Mouse (Mus musculus): ENCODE measurements around the gene Dpp9.

The Dpp9 gene

DNA sequence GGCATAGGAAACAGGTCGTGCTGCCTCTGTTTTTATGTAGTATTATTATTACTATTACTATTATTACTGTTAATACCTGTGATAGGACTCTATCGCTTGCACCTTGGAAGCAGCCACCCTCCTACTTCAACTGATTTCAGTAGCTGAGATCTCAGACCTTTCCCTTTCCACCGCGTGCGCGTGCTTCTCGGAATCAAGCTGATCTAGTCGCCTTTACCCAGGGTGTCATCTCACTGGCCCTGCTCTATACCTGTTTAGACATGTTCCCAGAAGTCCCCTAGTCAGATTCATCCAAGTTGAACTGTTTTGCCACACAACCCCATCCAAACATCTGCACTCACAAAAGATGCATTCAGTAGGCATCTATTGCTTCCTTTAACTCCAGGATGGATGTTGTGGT is 14.7 kb upstream of the Dpp9 start:
- DNase-seq (ENCODE audit: low read depth, low spot score): no peak

DNA sequence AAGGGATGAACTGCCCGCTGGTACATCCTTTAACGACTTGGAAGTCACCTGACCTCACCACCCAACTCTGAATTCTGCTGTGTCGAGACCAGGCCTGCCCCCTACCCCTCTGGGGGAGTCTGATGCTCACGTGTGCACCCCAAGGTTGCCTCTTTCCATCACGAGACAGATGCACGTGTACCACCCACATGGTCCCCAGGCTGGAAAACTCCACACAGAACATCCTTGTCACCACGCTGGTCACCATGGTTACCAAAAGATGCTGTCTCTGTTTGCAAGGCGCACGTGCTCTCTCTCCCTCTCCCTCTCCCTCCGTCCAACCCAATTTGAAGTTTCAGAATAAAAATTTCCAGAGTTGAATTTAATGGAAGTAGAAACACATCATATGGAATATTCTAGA is 11.2 kb upstream of the Dpp9 start:
- peak; percentile 82 for DNase-seq (ENCODE audit: low read depth, low spot score)

DNA sequence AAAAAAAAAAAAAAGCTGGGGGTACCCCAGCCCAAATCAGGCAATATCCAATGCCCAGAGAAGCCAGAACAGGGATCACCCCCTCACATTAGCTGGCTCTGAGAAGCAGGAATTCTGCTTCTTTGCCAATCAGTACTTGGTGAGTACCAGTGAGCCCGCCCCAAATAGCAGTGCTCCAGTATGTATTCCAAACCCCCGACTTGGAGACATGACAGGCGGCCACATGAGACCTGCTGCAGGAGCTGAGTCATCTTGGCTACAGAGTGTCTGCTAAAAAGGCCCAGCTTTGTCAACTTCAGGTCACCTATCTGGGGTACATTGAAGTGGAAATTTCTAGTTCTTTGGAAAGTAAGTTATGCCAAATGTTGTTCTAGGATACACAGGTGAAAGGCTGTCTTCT is 7.9 kb upstream of the Dpp9 start:
- DNase-seq (ENCODE audit: low read depth, low spot score): no peak

DNA sequence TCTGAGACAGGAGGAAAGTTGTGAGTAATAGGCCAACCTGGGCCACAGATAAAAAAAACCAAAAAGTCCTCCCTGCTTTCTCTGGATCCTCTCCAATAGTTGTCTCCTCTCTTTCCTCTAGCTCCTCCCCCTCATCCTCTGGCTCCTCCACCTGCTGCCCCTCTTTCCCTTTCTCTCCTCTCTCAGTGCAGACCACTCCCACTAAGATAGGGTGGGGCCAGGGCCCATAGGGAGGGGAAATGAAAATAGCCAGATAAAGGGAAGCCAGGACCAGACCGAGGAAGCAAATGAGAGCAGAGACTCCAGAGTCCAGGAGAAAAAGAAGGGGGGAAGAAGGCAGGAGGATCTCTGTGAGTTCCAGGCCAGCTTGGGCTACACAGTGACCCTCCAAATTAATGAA is 6.2 kb upstream of the Dpp9 start:
- no peak for DNase-seq (ENCODE audit: low read depth, low spot score)

DNA sequence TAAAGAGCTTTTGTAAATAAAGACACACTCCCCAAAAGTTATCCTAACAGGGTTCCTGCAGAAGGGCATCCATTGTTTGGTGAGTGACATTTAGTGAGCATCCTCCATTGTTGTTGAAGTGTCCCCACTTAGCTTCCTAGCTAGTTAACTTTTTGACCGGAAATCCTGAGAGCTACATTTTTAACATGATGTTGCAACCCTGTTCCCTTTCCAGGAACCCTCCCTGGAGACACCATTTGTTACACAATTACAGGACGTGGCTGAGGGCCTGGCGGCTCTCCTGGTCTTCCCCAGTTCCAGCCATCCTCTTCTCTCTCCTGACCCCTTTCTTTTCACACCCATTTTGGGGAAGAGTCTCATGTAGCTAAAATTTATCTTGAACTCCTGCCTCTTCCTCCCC is 1.1 kb upstream of the Dpp9 start:
- no peak for DNase-seq (ENCODE audit: low read depth, low spot score)

DNA sequence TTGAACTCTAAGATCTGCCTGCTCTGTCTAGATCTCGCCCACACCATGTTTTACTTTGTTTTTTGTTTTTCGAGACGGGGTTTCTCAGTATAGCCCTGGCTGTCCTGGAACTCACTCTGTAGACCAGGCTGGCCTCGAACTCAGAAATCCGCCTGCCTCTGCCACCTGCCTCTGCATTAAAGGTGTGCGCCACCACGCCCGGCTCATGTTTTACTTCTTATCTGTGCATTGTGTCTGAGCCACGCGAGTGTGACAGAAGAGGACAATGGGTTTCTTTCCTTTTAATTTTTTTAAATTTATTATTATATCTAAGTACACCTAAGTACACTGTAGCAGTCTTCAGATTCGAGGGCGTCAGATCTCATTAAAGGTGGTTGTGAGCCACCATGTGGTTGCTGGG is 546 bp upstream of the Dpp9 start:
- DNase-seq (ENCODE audit: low read depth, low spot score): no peak

DNA sequence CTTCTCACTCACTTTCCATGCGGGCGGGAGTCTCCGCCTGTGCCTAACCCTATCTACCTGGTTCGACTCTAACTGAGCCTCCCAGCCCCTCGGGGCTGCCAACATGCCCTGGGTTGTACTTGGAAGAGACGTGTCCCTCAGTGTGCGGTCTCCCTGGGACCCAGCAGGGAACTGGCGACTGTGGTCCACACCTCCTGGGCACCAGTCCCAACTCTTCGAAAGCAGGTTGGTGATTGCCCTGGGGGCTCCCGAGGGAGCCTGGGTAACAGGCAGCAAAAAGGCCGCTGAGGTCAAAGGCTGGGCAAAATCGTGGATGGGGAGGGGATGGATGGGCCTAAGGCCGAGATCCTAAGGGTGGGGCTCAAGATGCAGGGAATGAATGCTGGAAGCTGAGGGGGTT is 1.0 kb downstream of the Dpp9 start:
- DNase-seq (ENCODE audit: low read depth, low spot score): no peak

DNA sequence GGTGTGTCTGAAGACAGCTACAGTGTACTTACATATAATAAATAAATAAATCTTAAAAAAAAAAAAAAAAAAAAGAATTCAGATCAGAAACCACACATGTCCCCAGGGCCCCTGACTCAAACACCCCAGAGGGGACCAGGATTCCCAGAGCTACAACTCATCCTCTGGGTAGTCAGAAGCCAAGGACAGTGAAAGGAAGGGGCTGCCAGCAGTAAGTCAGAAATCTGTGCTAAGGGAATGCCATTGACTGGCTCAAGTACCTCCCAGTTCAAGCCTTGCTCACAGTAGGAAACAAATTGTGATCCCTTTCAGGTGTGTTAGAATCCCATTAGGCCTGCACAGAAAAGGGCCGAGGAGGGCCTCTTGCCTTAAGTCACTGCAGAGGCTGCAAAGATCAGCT is 4.5 kb downstream of the Dpp9 start:
- no peak for DNase-seq (ENCODE audit: low read depth, low spot score)

DNA sequence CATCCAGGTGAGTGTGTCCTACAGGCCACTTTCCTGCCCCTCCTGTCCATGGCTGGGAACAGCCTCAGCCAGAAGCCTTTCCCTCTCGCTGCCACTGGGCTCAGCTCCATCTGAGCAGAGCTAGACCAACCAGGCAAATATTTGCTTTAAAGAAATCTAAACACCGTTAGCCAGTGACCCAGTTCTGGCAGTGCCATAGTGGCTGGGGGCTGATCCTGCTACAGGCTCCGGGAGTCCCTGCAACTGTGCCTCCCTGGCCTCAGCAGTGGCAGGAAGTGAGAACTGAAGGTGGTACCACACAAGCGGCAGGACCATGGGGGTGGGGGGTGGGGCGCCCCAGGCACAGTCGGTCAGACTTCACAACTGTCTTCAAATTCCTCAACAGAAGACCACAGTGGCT is 6.0 kb downstream of the Dpp9 start:
- no peak for DNase-seq (ENCODE audit: low read depth, low spot score)

DNA sequence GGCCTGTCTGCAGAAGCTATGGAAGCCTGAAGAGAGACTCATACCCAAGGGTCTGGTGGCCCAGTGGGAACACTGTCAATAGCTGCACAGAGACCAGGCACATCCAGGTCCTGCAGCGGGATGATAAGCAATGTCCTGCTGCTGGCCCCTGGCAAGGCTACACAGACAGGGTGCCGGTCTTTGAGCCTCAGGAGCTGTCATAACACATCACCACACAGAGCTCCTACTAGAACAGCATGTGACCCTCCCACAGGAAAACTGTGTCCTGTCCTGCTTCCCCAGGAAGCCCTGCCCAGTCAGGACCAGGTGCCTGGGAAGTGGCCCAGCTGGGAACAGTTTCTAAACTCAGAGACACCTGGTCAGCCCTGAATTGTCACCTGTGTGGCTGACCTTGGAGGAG is 7.6 kb downstream of the Dpp9 start:
- no peak for DNase-seq (ENCODE audit: low read depth, low spot score)

DNA sequence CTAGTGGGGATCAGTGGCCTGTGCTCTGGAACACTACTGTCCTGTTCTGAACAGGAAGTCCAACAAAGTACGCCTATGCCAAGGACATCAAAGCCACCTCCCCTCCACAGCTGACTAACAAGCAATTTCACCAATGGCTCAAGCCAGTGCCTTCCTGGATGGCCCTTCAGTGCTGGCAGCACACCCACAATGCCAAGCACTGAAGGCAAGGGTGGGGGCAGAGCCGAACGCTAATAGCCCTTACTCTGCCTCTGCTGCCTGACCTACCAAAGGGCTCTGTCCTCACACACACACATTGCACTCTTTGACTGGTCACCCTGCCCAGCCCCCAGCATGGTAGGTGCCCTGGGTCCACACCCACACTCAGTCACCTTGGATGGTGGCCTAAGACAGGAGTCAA is 9.9 kb downstream of the Dpp9 start:
- no peak for DNase-seq (ENCODE audit: low read depth, low spot score)

DNA sequence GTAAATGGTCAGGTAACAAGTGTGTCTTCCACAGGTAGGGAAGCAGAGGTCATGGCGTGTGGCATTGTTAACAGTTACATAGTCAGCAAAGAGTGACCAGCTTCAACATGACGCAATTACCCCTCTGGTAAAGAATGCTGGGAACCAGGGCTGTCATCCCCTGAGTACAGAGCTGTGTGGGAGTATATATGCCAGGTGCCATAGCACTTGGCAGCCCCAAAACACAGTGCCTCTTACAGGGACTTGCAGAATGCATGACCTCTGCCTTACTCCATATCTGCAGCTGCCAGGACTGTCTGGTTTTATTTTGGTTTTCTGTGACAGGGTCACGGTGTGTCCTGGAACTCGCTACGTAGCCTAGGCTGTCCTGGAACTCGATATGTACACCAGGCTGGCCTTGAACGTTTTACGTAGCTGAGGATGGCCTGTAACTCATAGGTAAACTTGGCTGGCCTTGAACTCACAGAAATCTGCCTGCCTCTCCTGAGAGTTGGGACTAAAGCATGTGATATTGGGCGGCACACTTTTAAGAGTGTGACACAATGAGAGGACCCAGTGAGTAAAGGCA is 10.7 kb downstream of the Dpp9 start:
- no peak for DNase-seq (ENCODE audit: low read depth, low spot score)

DNA sequence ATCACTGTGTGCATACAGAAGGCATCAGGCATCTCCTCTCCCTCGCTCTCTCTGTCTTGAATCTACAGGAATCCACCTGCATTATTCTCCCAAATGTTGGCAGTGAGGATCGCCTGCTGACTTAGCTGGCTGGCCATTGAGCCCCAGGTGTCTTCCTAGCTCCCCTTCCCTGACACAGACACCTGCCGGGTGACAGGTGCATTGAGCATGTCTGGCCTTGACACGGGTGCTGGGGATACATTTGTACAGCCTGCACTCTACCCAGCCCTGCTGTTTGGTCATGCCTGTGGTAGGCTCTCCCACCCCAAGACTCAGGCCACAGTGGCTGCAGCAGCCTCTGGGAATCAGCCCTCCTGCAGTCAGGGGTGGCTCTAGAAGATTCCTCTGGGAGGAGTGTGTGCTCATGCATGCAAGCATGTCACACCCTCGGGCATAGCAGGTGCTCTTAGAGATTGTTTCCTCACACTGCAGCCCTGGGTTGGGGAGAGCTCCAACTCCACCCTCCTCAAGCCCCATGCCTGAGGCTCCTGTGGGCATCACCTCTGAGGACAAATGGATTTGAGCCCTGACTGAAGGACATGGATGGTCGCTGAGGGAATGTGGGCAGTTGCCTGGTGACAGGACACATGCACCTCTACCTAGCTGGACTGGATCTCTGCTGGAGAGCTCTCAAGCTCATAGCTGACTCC is 11.6 kb downstream of the Dpp9 start:
- DNase-seq (ENCODE audit: low read depth, low spot score): no peak

DNA sequence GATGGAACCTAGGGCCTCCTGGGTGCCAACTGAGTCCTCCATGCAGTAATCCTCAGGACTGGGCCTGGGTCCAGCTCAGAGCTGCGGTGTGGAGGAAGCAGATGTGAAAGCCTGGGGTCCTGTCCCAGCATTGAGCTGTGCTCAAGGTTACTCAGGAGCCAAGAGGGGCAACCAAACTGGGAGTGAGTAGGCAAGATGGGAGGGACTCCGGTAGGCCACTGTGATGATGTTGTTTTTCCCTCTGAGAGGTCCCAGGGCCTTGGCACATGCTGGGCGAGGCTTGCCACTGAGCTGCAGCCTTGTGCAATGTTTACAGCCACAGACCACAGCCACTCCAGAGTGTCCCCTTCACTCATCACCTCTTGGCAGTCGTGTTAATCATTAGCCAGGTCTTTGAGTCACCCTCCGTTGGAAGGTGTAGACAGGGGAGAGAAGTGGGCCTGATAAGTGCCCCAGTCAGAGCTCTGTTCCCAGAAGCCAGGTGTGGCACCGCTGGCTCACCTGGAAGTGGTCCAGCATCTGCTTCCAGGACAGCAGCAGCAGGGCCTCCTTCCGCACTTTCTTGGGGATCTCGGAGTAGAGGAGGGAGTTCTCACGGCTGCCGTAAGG is 12.3 kb downstream of the Dpp9 start:
- no peak for DNase-seq (ENCODE audit: low read depth, low spot score)

DNA sequence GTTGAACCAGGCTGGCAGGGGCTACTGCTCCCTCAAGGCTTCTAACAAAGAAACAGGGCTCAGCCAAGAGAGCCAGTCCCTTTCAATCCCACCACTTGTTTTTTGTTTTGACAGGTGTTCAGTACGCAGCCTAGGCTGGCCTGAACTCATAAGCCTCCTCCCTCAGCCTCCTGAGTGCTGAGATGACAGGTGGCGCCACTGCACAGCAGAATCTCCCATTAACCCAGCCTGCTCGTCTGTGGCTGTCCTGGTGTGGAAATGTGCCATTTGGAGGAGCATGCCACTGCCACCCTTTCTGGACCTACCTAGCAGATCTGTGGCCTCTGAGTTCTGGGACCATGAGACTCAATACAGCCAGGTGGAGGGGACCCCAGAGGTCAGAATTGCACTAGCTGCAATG is 15.0 kb downstream of the Dpp9 start:
- no peak for DNase-seq (ENCODE audit: low read depth, low spot score)

DNA sequence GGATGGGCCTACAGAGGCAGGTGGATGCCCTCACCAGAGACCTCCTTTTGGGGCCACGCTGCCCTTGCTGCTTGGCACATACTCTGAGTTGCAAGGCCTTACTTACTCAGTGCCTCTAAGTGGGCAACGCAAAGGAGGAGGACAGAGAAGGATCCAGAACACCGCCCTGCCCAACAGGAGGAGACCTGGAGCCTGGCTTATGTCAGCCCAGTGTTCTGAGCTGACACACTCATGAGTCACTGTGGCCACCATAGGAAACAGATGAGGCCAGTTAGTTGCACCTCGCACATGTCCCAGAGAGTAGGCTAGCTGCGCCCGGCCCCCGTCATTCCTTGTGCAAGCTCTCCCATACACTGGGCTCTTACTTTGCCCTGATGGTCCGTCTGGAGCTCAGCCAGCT is 16.2 kb downstream of the Dpp9 start:
- no peak for DNase-seq (ENCODE audit: low read depth, low spot score)

DNA sequence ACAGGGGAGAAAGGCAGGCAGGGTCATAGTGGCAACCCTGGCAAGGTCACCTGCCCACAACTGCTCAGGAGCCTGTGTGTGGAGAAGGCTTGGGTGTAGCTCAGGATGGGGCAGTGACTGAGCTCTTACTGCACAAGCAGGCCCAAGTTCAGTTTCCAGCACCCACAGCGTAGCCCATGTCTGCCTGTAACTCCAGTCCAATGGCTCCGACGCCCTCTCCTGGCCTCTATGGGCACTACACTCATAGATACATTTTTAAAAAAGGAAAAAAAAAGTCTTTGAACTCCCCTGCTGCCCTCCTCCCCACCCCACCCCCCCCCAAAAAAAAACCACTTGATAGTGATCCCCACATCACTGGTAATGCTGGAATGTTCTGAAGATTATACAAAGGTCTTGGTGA is 17.1 kb downstream of the Dpp9 start:
- no peak for DNase-seq (ENCODE audit: low read depth, low spot score)

DNA sequence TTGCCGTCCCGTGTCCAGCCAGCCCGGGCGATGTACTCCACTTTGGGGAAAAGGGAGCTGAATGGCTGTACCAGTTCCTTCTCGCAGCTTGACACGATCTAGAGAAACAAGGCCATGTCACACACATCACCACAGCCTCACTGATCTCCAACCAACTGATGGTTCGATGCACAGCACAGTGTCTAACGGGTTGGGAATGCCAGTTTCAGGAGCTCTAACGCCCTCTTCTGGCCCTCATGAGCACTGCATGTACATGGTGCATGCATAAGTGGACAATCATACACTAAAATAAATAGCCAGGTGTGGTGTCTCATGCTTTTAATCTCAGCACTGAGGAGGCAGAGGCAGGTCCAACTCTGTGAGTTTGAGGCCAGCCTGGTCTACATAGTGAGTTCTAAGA is 18.1 kb downstream of the Dpp9 start:
- no peak for DNase-seq (ENCODE audit: low read depth, low spot score)

DNA sequence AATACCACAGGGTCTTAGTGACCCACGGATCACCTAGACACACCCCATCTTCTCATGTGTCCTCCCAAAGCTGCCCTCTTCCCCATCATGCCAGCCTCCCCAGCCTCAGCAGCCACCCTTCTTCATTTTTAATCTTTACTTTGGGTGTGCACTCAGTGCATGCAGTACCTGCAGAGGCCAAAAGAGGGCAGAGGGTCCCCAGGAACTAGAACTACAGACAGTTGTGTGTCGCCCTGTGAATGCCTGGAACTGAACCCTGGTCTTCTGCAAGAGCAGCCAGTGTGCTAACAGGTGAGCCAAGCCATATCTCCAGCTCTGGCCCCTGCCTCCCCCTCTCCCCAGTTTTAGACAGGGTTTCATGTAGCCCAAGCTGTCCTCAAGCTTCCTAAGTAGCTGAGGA is 21.8 kb downstream of the Dpp9 start:
- DNase-seq (ENCODE audit: low read depth, low spot score): no peak

DNA sequence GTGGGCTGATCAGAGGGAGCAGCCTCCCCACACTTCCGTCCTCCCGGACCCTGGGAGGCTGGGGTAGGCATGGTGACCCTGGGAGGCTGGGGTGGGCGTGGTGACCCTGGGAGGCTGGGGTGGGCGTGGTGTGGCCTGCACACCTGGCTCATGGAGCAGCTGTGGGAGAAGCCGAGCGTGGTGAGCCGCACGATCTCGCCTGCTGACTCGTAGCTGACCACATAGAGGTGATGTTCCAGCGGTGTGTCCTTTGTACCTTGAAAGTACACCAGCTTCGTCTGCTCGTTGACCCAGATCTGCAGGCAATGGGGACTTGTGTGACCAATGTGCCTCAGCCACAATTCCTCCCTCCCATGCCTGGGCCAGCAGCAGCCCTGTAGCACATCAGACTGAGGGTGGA is 23.9 kb downstream of the Dpp9 start:
- no peak for DNase-seq (ENCODE audit: low read depth, low spot score)

DNA sequence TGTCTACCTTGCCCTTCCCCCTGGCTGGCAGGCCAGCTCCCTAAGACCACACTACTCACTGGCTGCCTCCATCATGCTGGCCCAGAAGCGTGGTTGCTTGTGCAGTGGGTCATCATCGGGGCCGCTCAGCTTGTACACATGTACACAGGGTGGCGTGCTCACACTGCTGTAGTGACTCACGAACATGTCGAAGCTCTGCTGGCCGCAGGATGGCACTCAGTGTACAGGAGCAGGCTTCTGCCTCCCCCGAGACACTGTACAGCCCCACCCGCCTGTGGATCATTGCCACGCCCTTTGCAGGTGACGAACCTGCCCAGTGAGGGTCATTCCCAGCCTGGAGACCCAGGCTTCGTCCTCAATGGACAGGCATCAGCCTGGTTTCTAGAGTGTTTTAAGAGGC is 24.3 kb downstream of the Dpp9 start:
- DNase-seq (ENCODE audit: low read depth, low spot score): no peak

DNA sequence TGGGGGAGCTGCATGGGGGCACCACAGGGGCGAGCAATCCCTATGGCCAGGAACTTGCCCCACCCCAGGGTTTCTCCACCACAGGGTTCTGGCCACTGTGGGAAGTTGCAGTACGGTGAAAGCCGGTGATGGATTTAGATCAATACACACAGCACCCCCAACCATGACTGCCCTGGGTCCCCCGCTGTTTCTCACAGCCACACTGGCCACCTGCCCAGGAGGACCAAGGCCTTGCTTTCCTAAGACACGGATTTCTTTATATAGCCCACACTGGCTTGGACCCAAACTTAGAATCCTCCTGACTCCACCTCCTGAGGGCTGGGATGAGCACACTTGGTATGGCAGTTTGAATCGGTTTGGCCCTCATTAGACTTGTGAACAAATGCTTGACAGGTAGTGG is 27.4 kb downstream of the Dpp9 start:
- DNase-seq (ENCODE audit: low read depth, low spot score): no peak

DNA sequence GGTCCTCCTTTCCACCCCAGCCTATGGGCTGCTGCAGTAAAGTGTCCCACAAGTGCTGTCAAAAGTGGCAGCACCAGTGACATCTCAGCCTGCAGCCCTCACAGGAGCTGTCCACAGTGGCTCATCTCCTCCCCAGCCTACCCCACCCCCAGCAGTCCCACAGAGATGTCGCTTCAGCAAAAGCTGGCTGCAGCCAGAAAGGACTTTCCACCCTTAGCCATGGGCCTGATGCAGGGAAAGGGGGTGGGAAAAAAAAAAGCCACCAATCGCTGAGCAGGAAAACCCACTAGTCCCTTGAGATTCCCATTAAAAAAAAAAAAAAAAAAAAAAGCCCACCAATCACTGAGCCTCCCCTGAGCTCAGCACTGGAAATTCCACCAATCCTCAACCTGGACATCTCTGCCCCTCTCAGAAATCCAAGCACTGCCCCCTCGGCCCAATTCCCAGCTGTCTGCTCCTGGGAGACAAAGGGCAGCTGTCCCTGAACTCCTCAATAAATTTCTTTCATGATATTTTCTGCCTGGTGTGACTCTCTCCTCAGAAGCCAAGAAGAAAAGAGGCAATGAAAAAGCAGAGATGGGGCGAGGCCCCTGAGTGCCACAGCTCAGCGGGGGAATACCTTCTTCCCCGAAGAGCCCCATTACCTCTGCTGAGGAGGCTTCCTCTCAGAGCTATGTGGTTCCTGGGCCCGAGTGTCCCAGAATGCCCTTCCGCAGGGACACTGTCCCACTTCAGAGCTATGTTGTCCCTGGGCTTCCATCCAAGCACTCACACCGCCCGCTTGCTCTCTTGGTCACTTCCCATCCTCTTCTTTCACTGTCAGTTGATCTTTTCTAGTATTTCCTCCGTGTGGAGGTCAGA is 33.2 kb downstream of the Dpp9 start:
- no peak for DNase-seq (ENCODE audit: low read depth, low spot score)
